Mouse (Mus musculus) lung, adult 2 months (tissue): ENCODE data around the gene Anks3. TPM values are rescaled to one million over a fixed set of nuclear protein-coding genes. Genes with fewer than 3 reads are reported as not detected.

Experiments used
- DNase-seq: peaks from one replicate; pipeline ENCODE4 v3.0.0; 2022
- H3K4me1 ChIP-seq: fragments of 200-500 bp; 2 replicates; pipeline ENCODE4 v1.6.1; 2011; ENCODE audit warnings: low read length; ENCODE audit not compliant: control insufficient read depth, insufficient read depth
- H3K4me3 ChIP-seq: fragments of 200-500 bp; replicated peaks from 2 replicates; pipeline ENCODE3; 2011; ENCODE audit warnings: low read depth, mild to moderate bottlenecking, control low read depth, low read length; ENCODE audit errors: extremely low read depth
- CTCF ChIP-seq: fragments of 200-500 bp; IDR thresholded peaks from 2 replicates; pipeline ENCODE4 v1.5.1; 2011; ENCODE audit warnings: mild to moderate bottlenecking, low read length, control low read depth; ENCODE audit not compliant: insufficient read depth
- POLR2A ChIP-seq: fragments of 200-500 bp; IDR thresholded peaks from 2 replicates; pipeline ENCODE4 v1.6.1; 2011; ENCODE audit warnings: low read depth, mild to moderate bottlenecking, control low read depth, low read length, borderline replicate concordance; ENCODE audit errors: extremely low read depth
- WGBS: fragments of 180-500 bp; shearing (Covaris S2); methylation state at CpG from one replicate; pipeline ENCODE4 v1.1.7; 2018; 5-methylcytosine and 5-hydroxymethylcytosine counted together
- polyA plus RNA-seq: library from polyadenylated mRNA; depleted of rRNA; stranded (reverse); fragments of >200 nt; gene quantifications from 2 replicates; pipeline ENCODE4 v1.2.3, GENCODE M21; 2012

Gene Anks3
- polyA plus RNA-seq, 1 experiment, result 58.6 TPM

- TF ChIP-seq CTCF (no peak), POLR2A (no peak)
- peaks cover 16% of the 10 kb centered on the region for H3K4me1 ChIP-seq
- WGBS, result 61% methylated on average over 5 of the region's 5 CpGs
- H3K4me3 ChIP-seq, result no peak overlapping the region
- DNase-seq, result no peak
Measured at GRCm38 (mm10) chr16:4969055-4969843, 5.2 kb upstream of the Anks3 start.

GRCm38 (mm10) chr16:4968426-4968825, 4.4 kb upstream of the Anks3 start:
- TF ChIP-seq CTCF (no peak), POLR2A (no peak)
- no peak for DNase-seq
- no peak overlapping the region for H3K4me3 ChIP-seq
- peaks cover 16% of the 10 kb centered on the region for H3K4me1 ChIP-seq
- 77% methylated on average over 3 of the region's 3 CpGs for WGBS

- no peak overlapping the region for H3K4me3 ChIP-seq
- peaks cover 11% of the 10 kb centered on the region for H3K4me1 ChIP-seq
- no peak for DNase-seq
- no peak for TF ChIP-seq POLR2A
- no peak for TF ChIP-seq CTCF
- 88% methylated on average over 8 of the region's 8 CpGs for WGBS
Measured at GRCm38 (mm10) chr16:4965392-4966129, 1.6 kb upstream of the Anks3 start.

GRCm38 (mm10) chr16:4964731-4965391, 856 bp upstream of the Anks3 start:
- WGBS, result 14% methylated on average over 13 of the region's 13 CpGs
- no peak for TF ChIP-seq CTCF
- TF ChIP-seq POLR2A, result no peak
- no peak for DNase-seq
- Histone ChIP-seq H3K4me3 (peak overlapping the region; percentile 90), H3K4me1 (peaks cover 11% of the 10 kb centered on the region)

GRCm38 (mm10) chr16:4963346-4963745, 659 bp downstream of the Anks3 start:
- H3K4me1 ChIP-seq, result peaks cover 8% of the 10 kb centered on the region; the same call in 1 of the 2 replicates
- DNase-seq, result no peak
- no peak for TF ChIP-seq POLR2A
- TF ChIP-seq CTCF, result no peak
- 30% methylated on average over 9 of the region's 9 CpGs for WGBS
- H3K4me3 ChIP-seq, result peak overlapping the region; percentile 37

GRCm38 (mm10) chr16:4960260-4960659, 3.7 kb downstream of the Anks3 start:
- 82% methylated on average over 8 of the region's 8 CpGs for WGBS

GRCm38 (mm10) chr16:4957446-4957845, 6.6 kb downstream of the Anks3 start:
- WGBS, result 84% methylated on average over 3 of the region's 3 CpGs
- TF ChIP-seq CTCF (no peak), POLR2A (no peak)
- peaks cover 5% of the 10 kb centered on the region; the same call in 1 of the 2 replicates for H3K4me1 ChIP-seq
- no peak overlapping the region for H3K4me3 ChIP-seq
- no peak for DNase-seq

More at GRCm38 (mm10) chr16:4960260-4960659, 3.7 kb downstream of the Anks3 start:
- DNase-seq, result no peak
- Histone ChIP-seq H3K4me1 (peaks cover 7% of the 10 kb centered on the region; the same call in 1 of the 2 replicates), H3K4me3 (no peak overlapping the region)
- TF ChIP-seq POLR2A, result no peak

GRCm38 (mm10) chr16:4956609-4957008, 7.4 kb downstream of the Anks3 start:
- no peak for TF ChIP-seq CTCF
- no peak for TF ChIP-seq POLR2A
- H3K4me3 ChIP-seq, result no peak overlapping the region
- no peak for DNase-seq
- WGBS, result 88% methylated on average over 3 of the region's 3 CpGs
- H3K4me1 ChIP-seq, result peaks cover 5% of the 10 kb centered on the region; the same call in 1 of the 2 replicates

GRCm38 (mm10) chr16:4947378-4947777, 16.6 kb downstream of the Anks3 start:
- no peak for DNase-seq
- 82% methylated on average over 4 of the region's 4 CpGs for WGBS
- Histone ChIP-seq H3K4me3 (no peak overlapping the region), H3K4me1 (no peaks in the 10 kb centered on the region)
- TF ChIP-seq CTCF, result no peak
- TF ChIP-seq POLR2A, result no peak

GRCm38 (mm10) chr16:4946155-4946554, 17.9 kb downstream of the Anks3 start:
- DNase-seq, result no peak
- TF ChIP-seq POLR2A, result no peak
- no peak for TF ChIP-seq CTCF
- 94% methylated on average over 3 of the region's 3 CpGs for WGBS
- Histone ChIP-seq H3K4me3 (no peak overlapping the region), H3K4me1 (no peaks in the 10 kb centered on the region)
